ENCODE assay signal across 9 mouse cellular contexts in the genomic region with DNA sequence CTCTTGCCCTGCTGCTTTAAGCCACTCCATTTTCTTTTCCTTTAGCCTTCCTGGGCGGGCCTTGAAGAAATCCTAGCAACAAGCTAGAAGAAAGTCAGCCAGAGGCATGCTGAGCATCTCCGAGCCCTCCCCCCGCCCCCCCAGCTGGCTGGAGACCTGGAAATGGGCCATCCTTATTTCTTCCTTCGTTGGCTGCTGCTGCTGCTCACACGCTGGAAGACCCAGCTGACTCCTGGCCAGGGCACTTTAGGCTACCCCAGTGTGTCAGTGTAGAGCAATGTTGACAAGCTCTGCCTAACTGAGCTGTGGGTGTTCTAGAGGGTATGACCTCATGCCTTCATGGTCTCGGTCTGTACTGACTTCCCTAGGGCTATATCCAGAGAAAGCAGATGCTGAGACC. TPM values are rescaled to one million over a fixed set of nuclear protein-coding genes. Genes with fewer than 3 reads are reported as not detected.
A peak's percentile ranks its signal among the peaks of the same experiment; 100 is the strongest.
DNase-seq lines count a peak whose midpoint lies in the region; ATAC-seq lines count a peak whose summit lies in the region.
"Had no signal": no experiment of that assay in that cellular context is flagged by ENCODE, and none has a peak within 500 bp of the region (broad histone marks: within the 10 kb centered on the region; RNA-seq: fewer than 3 reads in every experiment).

No protein-coding gene starts in this region.

- DNase-seq in cerebellum, postnatal 14 days: peak; percentile 35 to 36
- no peak for DNase-seq in cerebellum, adult 8-10 months
- peak; percentile 51 for DNase-seq in midbrain, embryonic 14.5 days
- DNase-seq in heart, postnatal 4 days: peak; percentile 62
- no peak for DNase-seq in thymus, postnatal 14 days
- no peak for DNase-seq in thymus, postnatal 10 days (ENCODE audit: low spot score in 2 of 2)

- no peaks in the 10 kb centered on the region for H3K27me3 ChIP-seq in midbrain, embryonic 14.5 days (ENCODE audit: control insufficient read depth, insufficient read depth, low read length)
- no peaks in the 10 kb centered on the region for H3K27me3 ChIP-seq in midbrain, embryonic 15.5 days (replicated peaks)
- H3K27me3 ChIP-seq in stomach, embryonic 15.5 days (replicated peaks): no peaks in the 10 kb centered on the region
- H3K27me3 ChIP-seq: limb, embryonic 12.5 days had no signal

- no peak overlapping the region for H3K4me3 ChIP-seq in midbrain, embryonic 14.5 days (replicated peaks; ENCODE audit: low read depth, low read length)
- H3K4me3 ChIP-seq in midbrain, embryonic 15.5 days: no peak overlapping the region
- no peak overlapping the region for H3K4me3 ChIP-seq in stomach, embryonic 15.5 days (replicated peaks)
- H3K4me3 ChIP-seq: limb, embryonic 12.5 days had no signal

- no peaks in the 10 kb centered on the region for H3K36me3 ChIP-seq in midbrain, embryonic 14.5 days (ENCODE audit: control insufficient read depth, insufficient read depth, low read length)
- no peaks in the 10 kb centered on the region for H3K36me3 ChIP-seq in midbrain, embryonic 15.5 days (replicated peaks)
- H3K36me3 ChIP-seq in stomach, embryonic 15.5 days: no peaks in the 10 kb centered on the region

- no peak overlapping the region for H3K27ac ChIP-seq in midbrain, embryonic 14.5 days (replicated peaks; ENCODE audit: low read depth, low read length)
- no peak overlapping the region for H3K27ac ChIP-seq in midbrain, embryonic 15.5 days
- peak overlapping the region; percentile 32; the same call in 1 of the 2 replicates for H3K27ac ChIP-seq in stomach, embryonic 15.5 days
- H3K27ac ChIP-seq: limb, embryonic 12.5 days had no signal

- no peak for ATAC-seq in midbrain, embryonic 14.5 days (ENCODE audit: low FRiP score, low TSS enrichment)
- no peak for ATAC-seq in midbrain, embryonic 15.5 days (replicated peaks)
- no peak for ATAC-seq in stomach, embryonic 15.5 days (ENCODE audit: insufficient read depth, low FRiP score, low read depth)

- H3K9me3 ChIP-seq in midbrain, embryonic 14.5 days (ENCODE audit: control insufficient read depth, low read length): no peaks in the 10 kb centered on the region
- H3K9me3 ChIP-seq in midbrain, embryonic 15.5 days: no peaks in the 10 kb centered on the region
- no peaks in the 10 kb centered on the region for H3K9me3 ChIP-seq in stomach, embryonic 15.5 days
- H3K9me3 ChIP-seq: limb, embryonic 12.5 days had no signal

- H3K4me1 ChIP-seq in midbrain, embryonic 14.5 days (ENCODE audit: control insufficient read depth, insufficient read depth, low read length): 0 out of 2 replicates have a peak, but pooled peaks cover 3% of the 10 kb centered on the region
- H3K4me1 ChIP-seq in midbrain, embryonic 15.5 days: no peaks in the 10 kb centered on the region
- peaks cover 17% of the 10 kb centered on the region for H3K4me1 ChIP-seq in stomach, embryonic 15.5 days

- no peak overlapping the region for H3K9ac ChIP-seq in midbrain, embryonic 14.5 days (replicated peaks; ENCODE audit: low read length)
- H3K9ac ChIP-seq in midbrain, embryonic 15.5 days: no peak overlapping the region
- H3K9ac ChIP-seq in stomach, embryonic 15.5 days: no peak overlapping the region
- H3K9ac ChIP-seq: limb, embryonic 12.5 days had no signal

- no peak overlapping the region for H3K4me2 ChIP-seq in midbrain, embryonic 14.5 days (ENCODE audit: low read length)
- no peak overlapping the region for H3K4me2 ChIP-seq in midbrain, embryonic 15.5 days
- no peak overlapping the region for H3K4me2 ChIP-seq in stomach, embryonic 15.5 days
- H3K4me2 ChIP-seq: limb, embryonic 12.5 days had no signal

- WGBS in midbrain, embryonic 14.5 days: 50% methylated on average over 6 of the region's 6 CpGs
- 46% methylated on average over 6 of the region's 6 CpGs for WGBS in midbrain, embryonic 15.5 days
- 56% methylated on average over 6 of the region's 6 CpGs for WGBS in stomach, embryonic 15.5 days

RNA-seq across cellular contexts. Expression of a gene that starts 13.1 kb away (rescaled TPM):
- 0.37 and 0.46 TPM in 2 replicates for polyA plus RNA-seq in midbrain, embryonic 14.5 days (2014; fragmentation: Nextera tagmentation; extraction: Ambion mirVana)
- 0.40 and 0.60 TPM in 2 replicates for polyA plus RNA-seq in midbrain, embryonic 15.5 days (2015; fragmentation: Nextera tagmentation; extraction: Ambion mirVana)
- total RNA-seq in heart, postnatal 4 days (2021): under 1 TPM; 0.33 to 0.43 TPM
- 0.49 and 0.61 TPM in 2 replicates for polyA plus RNA-seq in stomach, embryonic 15.5 days (2015; fragmentation: Nextera tagmentation; extraction: Ambion mirVana)

Comparison
In these comparisons a context has a peak if more than half of its experiments do, and no peak if none do; other contexts are left out.
1. DNase-seq: peak in cerebellum, postnatal 14 days (2 of 2), midbrain, embryonic 14.5 days (single experiment) and heart, postnatal 4 days (single experiment); none in cerebellum, adult 8-10 months (single experiment), thymus, postnatal 14 days (single experiment) and thymus, postnatal 10 days (0 of 2).